Mouse (Mus musculus) cortical plate, adult 2 months (tissue): ENCODE data around the gene Draxin.

Source experiments
- CTCF ChIP-seq: fragments of 200-500 bp; IDR thresholded peaks from 2 replicates; pipeline ENCODE4 v1.5.1; 2011; ENCODE audit warnings: mild to moderate bottlenecking, control low read depth, low read length; ENCODE audit not compliant: insufficient read depth; ENCODE audit errors: extremely low read depth
- POLR2A ChIP-seq: fragments of 200-500 bp; IDR thresholded peaks from 2 replicates; pipeline ENCODE4 v1.6.1; 2011; ENCODE audit warnings: mild to moderate bottlenecking, low read length, control low read depth; ENCODE audit not compliant: insufficient read depth; ENCODE audit errors: extremely low read depth

DNA sequence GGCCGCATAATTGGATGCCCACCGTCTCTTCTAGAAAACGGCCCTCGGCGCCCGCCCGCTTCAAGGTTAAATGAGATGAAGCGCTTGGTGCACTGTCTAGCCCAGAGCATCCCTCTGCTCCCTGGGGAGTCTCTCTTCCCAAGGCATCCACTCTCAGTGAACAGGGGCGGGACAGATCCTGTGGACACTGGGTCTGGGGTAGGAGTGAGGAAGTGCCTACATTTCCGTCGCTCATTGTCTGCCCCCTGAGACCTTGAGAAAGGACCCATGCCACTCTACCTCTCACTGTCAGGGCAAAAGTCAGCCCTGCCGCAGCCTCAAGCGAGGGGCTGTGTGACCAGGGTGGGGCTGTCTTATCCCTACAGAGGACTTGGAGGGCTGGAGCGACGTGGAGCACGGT, 34.0 kb upstream of the Draxin start:
- TF ChIP-seq CTCF (no peak), POLR2A (no peak)
